Mouse (Mus musculus): ENCODE measurements around the gene Ankrd33.

Gene Ankrd33

GRCm38 (mm10) chr15:101122290-101122589, 6.7 kb downstream of the Ankrd33 start:
- no peak for DNase-seq (ENCODE audit: extremely low read depth, low read depth)

GRCm38 (mm10) chr15:101123202-101123601, 7.6 kb downstream of the Ankrd33 start:
- DNase-seq (ENCODE audit: extremely low read depth, low read depth): no peak

- DNase-seq (ENCODE audit: extremely low read depth, low read depth): no peak
These were observed 10.0 kb downstream of the Ankrd33 start for GRCm38 (mm10) chr15:101125561-101125960.

- DNase-seq (ENCODE audit: extremely low read depth, low read depth): no peak
These were observed 11.5 kb downstream of the Ankrd33 start for GRCm38 (mm10) chr15:101126876-101127544.

- DNase-seq (ENCODE audit: extremely low read depth, low read depth): no peak
These were observed 12.9 kb downstream of the Ankrd33 start, which contains the start of gene Acvrl1 for GRCm38 (mm10) chr15:101128181-101129089. Gene Acvrl1 (plus strand): TSS chr15:101128522.

GRCm38 (mm10) chr15:101129412-101129811, 13.9 kb downstream of the Ankrd33 start:
- DNase-seq (ENCODE audit: extremely low read depth, low read depth): no peak

GRCm38 (mm10) chr15:101131498-101131897, 15.9 kb downstream of the Ankrd33 start:
- no peak for DNase-seq (ENCODE audit: extremely low read depth, low read depth)

- no peak for DNase-seq (ENCODE audit: extremely low read depth, low read depth)
These were observed 16.5 kb downstream of the Ankrd33 start for GRCm38 (mm10) chr15:101132041-101132440.

GRCm38 (mm10) chr15:101132761-101133160, 17.2 kb downstream of the Ankrd33 start:
- no peak for DNase-seq (ENCODE audit: extremely low read depth, low read depth)

- no peak for DNase-seq (ENCODE audit: extremely low read depth, low read depth)
These were observed 18.6 kb downstream of the Ankrd33 start for GRCm38 (mm10) chr15:101133993-101134704.

- no peak for DNase-seq (ENCODE audit: extremely low read depth, low read depth)
These were observed 19.9 kb downstream of the Ankrd33 start for GRCm38 (mm10) chr15:101135405-101135804.

GRCm38 (mm10) chr15:101137455-101137854, 21.9 kb downstream of the Ankrd33 start:
- DNase-seq (ENCODE audit: extremely low read depth, low read depth): no peak

GRCm38 (mm10) chr15:101138675-101139074, 23.1 kb downstream of the Ankrd33 start:
- no peak for DNase-seq (ENCODE audit: extremely low read depth, low read depth)

GRCm38 (mm10) chr15:101139885-101140284, 24.3 kb downstream of the Ankrd33 start:
- DNase-seq (ENCODE audit: extremely low read depth, low read depth): peak; percentile 90

GRCm38 (mm10) chr15:101140587-101140986, 25.0 kb downstream of the Ankrd33 start:
- DNase-seq (ENCODE audit: extremely low read depth, low read depth): no peak

GRCm38 (mm10) chr15:101141061-101141541, 25.5 kb downstream of the Ankrd33 start:
- DNase-seq (ENCODE audit: extremely low read depth, low read depth): no peak

- DNase-seq (ENCODE audit: extremely low read depth, low read depth): no peak
These were observed 27.1 kb downstream of the Ankrd33 start for GRCm38 (mm10) chr15:101142672-101143071.

GRCm38 (mm10) chr15:101143494-101143893, 27.9 kb downstream of the Ankrd33 start:
- no peak for DNase-seq (ENCODE audit: extremely low read depth, low read depth)

- no peak for DNase-seq (ENCODE audit: extremely low read depth, low read depth)
These were observed 28.6 kb downstream of the Ankrd33 start for GRCm38 (mm10) chr15:101144176-101144575.

GRCm38 (mm10) chr15:101144779-101145178, 29.2 kb downstream of the Ankrd33 start:
- no peak for DNase-seq (ENCODE audit: extremely low read depth, low read depth)

GRCm38 (mm10) chr15:101145424-101146099, 30.0 kb downstream of the Ankrd33 start:
- DNase-seq (ENCODE audit: extremely low read depth, low read depth): peak; percentile 95

Measured in MEL-GATA-1-ER (cell line).